Mouse (Mus musculus) CH12F3 (cell line): ENCODE measurements around the gene Bst2.
"Not testable (repeated sequence)": the region's sequence is repeated elsewhere in the genome, so short reads cannot be mapped to it uniquely, and the experiment has no call there.

ENCODE experiments used
- in situ Hi-C: fragments of 300-500 bp; cut with MboI; formaldehyde crosslinking; loops from 2 replicates; pipeline ENCODE4 v1.14.3; 2020; ENCODE audit warnings: low sequenced_read_pairs

The Bst2 gene

GRCm38 (mm10) chr8:71525226-71526050, 11.8 kb downstream of the Bst2 start, which contains the start of gene Ccdc194:
Gene Ccdc194 (minus strand): TSS chr8:71525711.
- in situ Hi-C loops = no loop called here

GRCm38 (mm10) chr8:71521634-71522033, 15.6 kb downstream of the Bst2 start:
- in situ Hi-C loops = no loop called here

DNA sequence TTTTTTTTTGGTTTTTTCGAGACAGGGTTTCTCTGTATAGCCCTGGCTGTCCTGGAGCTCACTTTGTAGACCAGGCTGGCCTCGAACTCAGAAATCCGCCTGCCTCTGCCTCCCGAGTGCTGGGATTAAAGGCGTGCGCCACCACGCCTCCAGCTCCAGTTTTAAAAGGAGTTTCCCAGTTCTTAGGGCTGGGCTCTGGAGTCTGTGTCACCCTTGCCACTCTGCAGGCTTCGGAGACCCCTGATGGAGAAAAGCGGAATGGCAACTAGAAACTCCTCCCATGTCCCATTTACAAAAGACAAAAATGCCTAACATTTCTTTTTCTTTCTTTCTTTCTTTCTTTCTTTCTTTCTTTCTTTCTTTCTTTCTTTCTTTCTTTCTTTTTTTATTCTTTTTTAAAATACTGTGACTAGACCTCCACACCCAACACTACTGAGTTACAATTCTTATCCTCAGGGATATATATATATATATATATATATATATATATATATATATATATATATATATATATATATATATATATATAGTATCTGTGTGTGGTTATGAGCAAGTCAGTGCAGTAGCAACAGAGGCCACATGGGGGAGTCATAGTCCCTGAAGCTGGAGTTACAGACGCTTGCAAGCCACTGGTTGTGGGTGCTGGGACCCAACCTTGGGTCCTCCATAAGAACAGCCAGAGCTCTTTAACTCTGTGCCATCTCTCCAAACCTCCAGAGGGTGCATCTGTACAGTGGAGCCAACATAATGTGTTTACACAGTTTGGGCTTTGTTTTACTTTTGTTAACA, 18.0 kb downstream of the Bst2 start:
- in situ Hi-C loops = not testable (repeated sequence)

GRCm38 (mm10) chr8:71516786-71517185, 20.5 kb downstream of the Bst2 start:
- in situ Hi-C loops = no loop called here

- in situ Hi-C loops = no loop called here
Measured at GRCm38 (mm10) chr8:71515043-71515442, 22.2 kb downstream of the Bst2 start.

DNA sequence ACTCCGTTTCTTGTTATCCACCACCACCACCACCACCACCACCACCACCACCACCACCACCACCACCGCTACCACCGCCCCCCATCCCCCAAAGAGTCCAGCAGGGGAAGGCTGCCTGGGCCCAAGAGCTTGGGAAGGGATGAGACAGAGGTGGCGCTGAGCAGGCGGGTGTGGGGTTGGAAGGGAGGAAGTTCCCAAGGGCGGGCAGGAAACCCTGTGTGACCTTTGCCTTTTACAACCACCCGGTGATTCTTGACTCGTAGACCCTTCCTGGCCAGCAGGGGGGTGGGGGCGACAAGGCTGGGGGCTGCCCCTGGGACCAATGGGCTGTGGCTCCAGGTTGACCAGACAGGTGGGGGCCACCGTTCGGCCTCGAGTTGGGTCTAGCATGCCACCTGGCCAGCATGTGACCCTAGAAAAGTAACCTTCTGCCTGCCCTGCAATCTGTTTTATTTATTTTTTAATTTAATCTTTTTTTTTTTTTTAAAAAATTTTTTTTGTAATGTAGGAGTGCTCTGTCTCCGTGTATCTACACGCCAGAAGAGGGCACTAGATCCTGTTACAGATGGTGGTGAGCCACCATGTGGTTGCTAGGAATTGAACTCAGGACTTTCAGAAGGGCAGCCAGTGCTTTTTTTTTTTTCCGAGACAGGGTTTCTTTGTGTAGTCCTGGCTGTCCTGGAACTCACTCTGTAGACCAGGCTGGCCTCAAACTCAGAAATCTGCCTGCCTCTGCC, 24.1 kb downstream of the Bst2 start:
- in situ Hi-C loops = no loop called here

DNA sequence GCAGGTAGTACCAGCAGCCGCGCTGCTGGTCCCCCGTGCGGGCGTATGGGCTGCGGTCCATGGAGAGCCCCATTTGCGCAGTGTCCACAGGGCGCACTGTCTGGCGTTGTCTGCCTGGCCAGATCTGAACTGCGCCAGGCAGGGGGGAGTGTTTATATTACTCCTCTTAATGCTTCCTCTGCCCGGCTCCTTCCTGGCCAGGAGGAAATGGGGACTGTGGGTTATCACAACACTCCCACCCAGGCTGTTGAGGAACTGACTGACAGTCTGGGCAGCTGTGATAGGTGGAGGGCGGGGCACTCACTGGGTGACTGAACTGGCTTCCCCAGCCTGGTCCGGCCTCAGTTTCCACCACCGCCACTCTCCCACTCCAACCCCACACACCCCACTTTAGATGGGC, 25.6 kb downstream of the Bst2 start, which contains the start of gene Plvap:
TSS of gene Plvap (minus strand) at position 109 of the 400 bp plus-strand sequence.
- in situ Hi-C loops = no loop called here

DNA sequence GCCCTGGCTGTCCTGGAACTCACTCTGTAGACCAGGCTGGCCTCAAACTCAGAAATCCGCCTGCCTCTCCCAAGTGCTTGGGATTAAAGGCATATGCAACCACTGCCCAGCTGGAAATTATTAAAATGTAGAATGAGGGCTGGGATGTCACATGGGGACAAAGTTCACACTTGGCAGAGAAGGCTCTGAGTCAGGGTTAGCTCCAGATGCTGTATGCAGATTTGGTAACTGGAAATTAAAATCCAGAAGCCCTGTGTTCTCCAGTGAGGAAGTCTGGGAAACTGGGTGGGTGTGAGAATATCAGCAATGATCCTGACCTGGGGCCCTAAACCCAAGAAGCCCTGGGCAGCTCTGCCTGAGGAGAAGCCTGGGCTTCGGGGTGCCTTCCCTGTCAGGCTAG, 27.9 kb downstream of the Bst2 start:
- in situ Hi-C loops = no loop called here

- in situ Hi-C loops = no loop called here
Measured at GRCm38 (mm10) chr8:71507589-71508104, 29.6 kb downstream of the Bst2 start.

- in situ Hi-C loops = no loop called here
Measured at GRCm38 (mm10) chr8:71505979-71506378, 31.3 kb downstream of the Bst2 start.

DNA sequence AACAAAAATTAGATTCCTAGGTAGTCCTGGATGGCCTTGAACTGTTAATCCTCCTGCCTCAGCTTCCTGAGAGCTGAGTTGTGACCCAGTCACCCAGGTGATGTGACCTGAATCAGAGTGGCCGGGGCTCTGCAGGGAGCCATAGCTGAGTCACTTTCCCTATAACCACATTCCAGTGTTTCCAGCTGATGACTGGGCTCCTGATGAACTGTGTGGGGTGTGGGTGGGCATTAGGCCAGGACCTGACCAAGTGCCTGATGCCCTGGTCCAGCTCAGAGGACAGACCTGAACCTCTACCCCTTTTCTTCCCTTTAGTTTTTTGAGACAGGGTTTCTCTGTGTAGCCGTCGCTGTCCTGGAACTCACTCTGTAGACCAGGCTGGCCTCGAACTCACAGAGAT, 31.9 kb downstream of the Bst2 start:
- in situ Hi-C loops = no loop called here

GRCm38 (mm10) chr8:71504349-71504748, 32.9 kb downstream of the Bst2 start:
- in situ Hi-C loops = no loop called here

- in situ Hi-C loops = no loop called here
Measured at GRCm38 (mm10) chr8:71498816-71499690, 38.2 kb downstream of the Bst2 start.

DNA sequence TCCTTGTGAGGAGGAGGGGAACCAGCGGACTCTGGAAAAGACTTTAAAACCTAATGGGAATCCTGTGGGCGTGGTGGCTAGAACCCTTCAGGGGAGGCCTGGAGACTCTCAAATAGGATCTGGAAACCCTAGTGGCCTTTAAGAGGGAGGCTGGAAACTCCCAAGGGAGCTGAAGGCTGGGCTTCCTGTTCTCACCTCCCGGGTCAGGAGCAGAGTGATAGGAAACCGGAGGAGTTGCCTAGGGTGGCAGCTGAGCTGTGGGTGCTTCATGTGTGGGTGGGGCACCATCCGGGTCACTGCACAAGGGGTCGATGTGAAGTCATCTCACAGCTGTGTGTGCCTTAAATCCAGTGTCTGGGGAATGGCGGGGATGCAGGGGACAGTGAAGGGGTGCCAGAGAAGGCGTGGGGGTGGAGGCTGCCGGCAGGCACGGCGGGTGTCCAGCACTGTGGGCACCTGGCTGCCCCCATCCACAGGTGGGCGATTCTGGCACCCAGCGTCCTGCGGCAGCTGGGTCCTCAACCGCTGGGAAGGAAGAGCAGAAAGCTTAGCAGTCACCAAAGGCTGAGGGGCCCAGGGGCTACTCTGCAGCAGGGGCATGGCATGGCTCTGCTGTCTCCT, 39.3 kb downstream of the Bst2 start:
- in situ Hi-C loops = no loop called here

DNA sequence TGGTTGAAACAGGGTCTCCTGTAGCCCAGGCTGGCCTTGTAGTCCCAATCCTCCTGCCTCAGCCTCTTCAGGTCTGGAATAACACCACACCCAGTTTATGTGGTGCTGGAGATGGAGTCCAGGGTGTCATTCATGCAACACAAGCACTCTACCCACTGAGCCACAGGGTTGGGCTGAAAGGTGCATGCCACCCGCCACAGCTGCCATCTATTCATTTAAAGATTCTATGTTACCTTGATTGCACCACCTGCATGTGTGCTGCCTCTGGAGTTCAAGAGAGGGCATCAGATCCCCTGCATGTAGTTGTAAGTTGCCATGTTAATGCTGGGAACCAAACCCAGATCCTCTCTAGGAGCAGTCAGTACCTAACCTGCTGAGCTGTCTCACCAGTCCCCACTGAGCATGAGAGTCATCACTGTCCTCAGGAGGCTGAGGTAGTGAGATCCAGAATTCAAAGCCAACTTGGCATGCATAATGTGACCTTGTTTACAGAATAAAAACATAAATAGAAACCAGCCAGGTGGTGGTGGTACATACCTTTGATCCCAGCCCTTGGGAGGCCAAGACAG, 40.1 kb downstream of the Bst2 start:
- in situ Hi-C loops = no loop called here

DNA sequence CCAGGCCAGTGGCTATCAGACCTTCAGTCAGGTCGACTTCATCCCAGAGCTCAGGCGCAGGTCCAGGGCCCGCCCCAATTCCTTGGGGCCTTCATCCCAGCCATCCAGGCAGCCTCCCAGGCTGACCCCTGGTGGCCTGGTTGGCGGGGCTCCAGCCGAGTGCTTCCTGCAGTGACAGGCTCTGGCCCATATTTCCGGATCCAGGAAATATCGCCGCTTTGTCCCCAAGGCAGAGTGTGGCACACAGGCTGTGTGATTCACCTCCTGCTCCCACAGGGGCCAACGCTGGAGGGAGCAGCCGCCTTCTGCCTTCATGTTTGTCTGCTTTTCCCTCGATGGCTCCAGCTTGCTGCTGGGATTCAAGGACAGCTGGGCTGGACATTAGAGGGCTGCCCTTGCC, 40.8 kb downstream of the Bst2 start:
- in situ Hi-C loops = no loop called here

- in situ Hi-C loops = no loop called here
Measured at GRCm38 (mm10) chr8:71495811-71496210, 41.4 kb downstream of the Bst2 start.

DNA sequence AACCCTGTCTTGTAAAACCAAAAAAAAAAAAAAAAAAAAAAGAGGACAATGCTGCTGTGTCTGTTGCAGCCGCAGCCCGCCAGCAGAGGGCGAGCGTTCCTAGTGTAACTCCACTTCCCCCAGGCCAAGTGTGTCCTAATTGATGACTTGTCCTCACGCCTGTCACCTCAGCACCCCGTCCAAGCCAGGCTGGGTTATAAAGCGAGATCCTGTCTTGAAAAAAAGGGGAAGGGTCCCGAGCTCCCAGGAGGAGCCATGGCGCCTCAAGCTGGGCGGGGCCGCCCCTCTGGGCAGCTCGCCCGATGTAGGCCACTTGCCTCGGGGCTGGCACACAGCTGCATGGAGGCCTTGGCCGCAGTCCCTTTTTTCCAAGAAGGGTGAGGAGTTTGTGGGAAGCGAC, 42.2 kb downstream of the Bst2 start:
- in situ Hi-C loops = no loop called here

GRCm38 (mm10) chr8:71488454-71488853, 48.8 kb downstream of the Bst2 start:
- in situ Hi-C loops = no loop called here
